Mouse (Mus musculus): ENCODE results near the gene Acvrl1. TPM values are rescaled to one million over a fixed set of nuclear protein-coding genes. Genes with fewer than 3 reads are reported as not detected.
"Not testable (repeated sequence)": the region's sequence is repeated elsewhere in the genome, so short reads cannot be mapped to it uniquely, and the experiment has no call there.

Gene Acvrl1
- polyA plus RNA-seq, 1 experiment from 2014 or later, result 5.0 TPM

DNA sequence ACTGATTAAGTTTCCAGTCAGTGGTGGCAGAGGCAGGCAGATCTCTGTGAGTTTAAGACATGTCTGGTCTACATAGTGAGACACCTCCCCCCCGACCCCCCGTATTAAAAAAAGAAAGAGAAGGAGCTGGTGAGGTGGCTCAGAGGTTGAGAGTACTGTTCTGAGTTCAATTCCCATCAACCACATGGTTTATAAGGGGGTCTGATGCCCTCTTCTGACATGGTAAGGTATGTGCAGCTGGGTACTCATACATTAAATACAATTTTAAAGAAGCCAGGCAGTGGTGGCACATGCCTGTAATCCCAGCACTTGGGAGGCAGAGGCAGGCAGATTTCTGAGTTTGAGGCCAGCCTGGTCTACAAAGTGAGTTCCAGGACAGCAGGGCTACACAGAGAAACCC lies 14.5 kb upstream of the Acvrl1 start:
- H3K4me2 ChIP-seq; H3K36me3 ChIP-seq (ENCODE audit: poor library complexity, severe bottlenecking); H3K4me3 ChIP-seq; ATAC-seq; H3K27me3 ChIP-seq; H3K4me1 ChIP-seq; H3K27ac ChIP-seq; H3K9ac ChIP-seq; H3K9me3 ChIP-seq (replicated peaks): not testable (repeated sequence)
- 91% methylated on average over 2 of the region's 2 CpGs for WGBS

DNA sequence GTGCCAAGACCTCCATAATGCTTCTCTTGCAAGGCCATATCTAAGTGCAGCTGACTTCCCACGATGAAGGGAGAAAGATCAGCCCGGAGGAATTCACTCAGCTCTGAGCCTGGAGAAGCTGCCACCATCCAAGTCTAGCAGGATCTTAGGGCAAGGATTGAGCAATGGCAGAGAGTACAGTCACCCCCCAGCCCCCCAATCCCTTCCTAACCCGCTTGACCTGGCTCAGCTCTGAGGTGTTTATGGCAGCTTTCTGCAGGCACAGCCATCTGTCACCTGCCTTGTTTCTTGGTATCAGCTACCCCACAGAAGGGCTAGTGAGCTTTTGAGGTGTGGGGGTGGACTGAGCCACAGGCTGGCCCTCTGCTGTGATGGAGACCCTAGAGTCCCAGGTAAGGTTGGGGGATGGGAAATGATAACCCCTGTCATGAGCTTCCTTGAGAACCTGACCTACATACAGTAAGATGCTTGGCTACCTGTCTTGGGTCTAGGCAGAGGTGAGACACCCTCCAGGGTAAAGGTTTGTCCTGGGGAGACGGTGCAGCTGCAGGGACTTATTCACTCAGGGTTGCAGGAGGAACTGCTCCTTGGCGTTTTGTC lies 12.7 kb upstream of the Acvrl1 start, which contains the start of gene Ankrd33:
Ankrd33 (plus strand) TSS at position 245 of the 600 bp plus-strand sequence.
- Histone ChIP-seq H3K27me3 (no peaks in the 10 kb centered on the region), H3K27ac (no peak within 1 kb of the TSS), H3K9me3 (replicated peaks) (0 out of 2 replicates have a peak, but pooled peaks cover 4% of the 10 kb centered on the region), H3K4me2 (no peak within 1 kb of the TSS), H3K4me1 (no peaks in the 10 kb centered on the region), H3K9ac (no peak within 1 kb of the TSS), H3K4me3 (no peak within 1 kb of the TSS), H3K36me3 (ENCODE audit: poor library complexity, severe bottlenecking) (no peaks in the 10 kb centered on the region)
- no peak for ATAC-seq
- 84% methylated on average over 5 of the region's 5 CpGs for WGBS

DNA sequence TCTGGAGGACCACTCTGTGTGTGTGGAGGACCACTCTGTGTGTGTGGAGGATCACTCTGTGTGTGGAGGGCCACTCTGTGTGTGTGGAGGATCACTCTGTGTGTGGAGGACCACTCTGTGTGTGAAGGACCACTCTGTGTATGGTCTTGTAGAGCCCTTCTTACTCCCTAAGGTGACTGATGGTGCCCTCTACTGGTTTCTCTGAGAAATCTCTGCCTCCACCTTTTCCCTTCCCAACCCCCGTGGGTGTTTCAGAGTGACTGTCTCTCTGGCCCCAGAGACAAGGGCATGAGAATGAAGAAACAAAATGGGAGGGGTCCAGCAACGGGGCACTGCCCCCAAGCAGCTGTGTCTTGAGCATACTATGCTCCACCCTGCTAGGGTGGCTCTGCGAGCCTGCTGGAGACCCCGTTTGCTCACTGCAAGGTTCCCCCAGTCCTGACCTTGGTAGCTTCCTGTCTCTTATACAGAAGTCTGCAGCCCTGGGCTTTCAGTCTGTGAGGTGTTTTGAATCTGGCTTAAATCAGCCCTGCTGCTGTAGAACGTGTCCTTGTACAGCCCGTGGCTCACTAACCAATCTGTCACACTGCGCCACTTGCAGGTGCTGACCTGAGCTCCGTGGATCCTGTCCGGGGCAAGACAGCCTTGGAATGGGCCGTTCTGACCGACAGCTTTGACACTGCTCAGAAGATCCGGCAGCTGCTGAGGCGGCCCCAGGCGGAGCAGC lies 9.8 kb upstream of the Acvrl1 start:
- no peak overlapping the region for H3K9ac ChIP-seq
- H3K9me3 ChIP-seq (replicated peaks), result 0 out of 2 replicates have a peak, but pooled peaks cover 4% of the 10 kb centered on the region
- WGBS, result 67% methylated on average over 14 of the region's 14 CpGs
- ATAC-seq, result no peak
- H3K4me1 ChIP-seq, result no peaks in the 10 kb centered on the region
- H3K4me2 ChIP-seq, result no peak overlapping the region
- H3K36me3 ChIP-seq (ENCODE audit: poor library complexity, severe bottlenecking), result no peaks in the 10 kb centered on the region
- H3K27ac ChIP-seq, result no peak overlapping the region
- no peaks in the 10 kb centered on the region for H3K27me3 ChIP-seq
- no peak overlapping the region for H3K4me3 ChIP-seq

DNA sequence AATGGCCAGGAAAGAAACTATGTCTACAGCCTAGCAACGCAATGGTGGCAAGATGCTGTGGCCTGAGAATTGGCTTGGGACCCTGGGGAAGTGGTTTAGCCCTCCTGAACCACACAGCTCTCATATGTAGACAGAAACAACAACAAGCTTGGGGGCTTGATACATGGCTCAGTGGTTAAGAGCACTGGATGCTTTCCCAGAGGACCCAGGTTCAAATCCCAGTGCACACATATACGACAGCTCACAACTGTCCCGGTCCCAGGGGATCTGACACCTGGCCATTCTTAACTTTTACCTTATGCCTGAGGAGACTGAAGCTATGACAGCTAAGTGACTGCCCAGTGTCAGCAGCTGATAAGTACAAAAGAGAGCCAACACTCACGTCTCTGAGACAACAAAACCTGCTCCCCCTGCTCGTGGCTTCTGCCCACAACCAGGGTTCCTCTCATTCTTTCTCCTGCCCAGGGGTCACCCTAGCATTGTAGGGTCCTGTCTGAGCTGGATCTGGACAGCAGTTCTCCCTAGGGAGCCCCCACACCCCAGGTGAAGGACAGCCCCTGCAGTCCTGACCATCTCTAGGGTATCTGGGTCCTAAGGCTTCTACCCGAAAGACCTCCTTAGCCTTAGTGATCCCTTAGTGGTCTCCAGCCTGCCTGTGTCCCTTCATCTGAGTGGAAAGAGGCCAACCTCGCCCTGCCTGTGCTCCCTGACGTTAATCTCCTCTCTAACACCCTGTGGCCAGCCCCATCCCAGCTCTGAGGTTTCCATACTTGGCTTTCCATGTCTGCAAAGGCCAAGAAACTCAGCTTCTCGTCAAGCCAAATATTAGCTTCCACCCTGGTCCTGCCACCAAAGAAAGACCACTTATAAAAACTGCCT lies 6.7 kb upstream of the Acvrl1 start:
- Histone ChIP-seq H3K9ac (no peak overlapping the region), H3K4me2 (no peak overlapping the region), H3K36me3 (ENCODE audit: poor library complexity, severe bottlenecking) (no peaks in the 10 kb centered on the region), H3K27me3 (no peaks in the 10 kb centered on the region), H3K4me3 (no peak overlapping the region), H3K4me1 (no peaks in the 10 kb centered on the region), H3K27ac (no peak overlapping the region), H3K9me3 (replicated peaks) (no peaks in the 10 kb centered on the region)
- 71% methylated on average over 9 of the region's 9 CpGs for WGBS
- ATAC-seq, result no peak

DNA sequence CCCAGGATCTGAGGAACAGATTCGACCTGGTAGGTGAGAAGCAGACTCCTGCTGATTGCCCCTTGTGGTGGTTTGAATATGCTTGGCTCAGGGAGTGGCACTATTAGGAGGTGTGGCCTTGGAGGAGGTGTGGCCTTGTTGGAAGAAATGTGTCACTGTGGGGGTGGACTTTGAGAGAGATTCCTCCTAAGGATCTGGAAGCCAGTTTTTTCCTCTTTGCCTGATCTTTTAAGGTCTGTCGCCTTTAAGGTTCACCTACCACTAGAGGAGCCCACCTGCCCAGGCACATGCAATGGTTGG lies 6.1 kb upstream of the Acvrl1 start:
- no peaks in the 10 kb centered on the region for H3K9me3 ChIP-seq (replicated peaks)
- H3K4me1 ChIP-seq, result no peaks in the 10 kb centered on the region
- WGBS, result 33% methylated on average over 2 of the region's 2 CpGs
- no peak overlapping the region for H3K4me3 ChIP-seq
- no peak overlapping the region for H3K27ac ChIP-seq
- no peak for ATAC-seq
- H3K4me2 ChIP-seq, result no peak overlapping the region
- no peak overlapping the region for H3K9ac ChIP-seq
- no peaks in the 10 kb centered on the region for H3K36me3 ChIP-seq (ENCODE audit: poor library complexity, severe bottlenecking)
- peaks cover 5% of the 10 kb centered on the region; the same call in 1 of the 2 replicates for H3K27me3 ChIP-seq

DNA sequence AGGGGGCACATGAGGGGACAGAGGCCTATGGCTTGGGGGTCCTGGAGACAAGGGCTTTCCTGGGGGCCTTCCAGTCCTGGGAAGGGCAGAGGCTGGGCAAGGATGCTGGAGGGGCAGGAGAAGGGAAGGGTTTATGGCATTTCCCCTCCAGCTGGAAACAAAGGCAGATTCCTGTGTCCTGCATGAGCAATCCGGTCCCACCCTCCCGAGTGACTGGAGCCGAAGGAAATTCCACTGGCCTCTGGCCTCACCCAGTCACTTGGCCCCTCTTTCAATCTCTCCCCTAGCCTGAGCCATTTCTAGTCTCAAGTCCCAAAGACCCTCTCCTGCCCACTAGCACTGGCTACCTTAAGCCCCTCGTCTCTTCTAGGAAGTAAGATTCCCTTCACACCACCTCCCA lies 5.1 kb upstream of the Acvrl1 start:
- no peak overlapping the region for H3K9ac ChIP-seq
- no peak overlapping the region for H3K4me3 ChIP-seq
- H3K27me3 ChIP-seq, result peaks cover 15% of the 10 kb centered on the region
- 78% methylated on average over 4 of the region's 4 CpGs for WGBS
- H3K4me1 ChIP-seq, result peaks cover under 1% of the 10 kb centered on the region; the same call in 1 of the 2 replicates
- no peak overlapping the region for H3K4me2 ChIP-seq
- ATAC-seq, result no peak
- no peaks in the 10 kb centered on the region for H3K36me3 ChIP-seq (ENCODE audit: poor library complexity, severe bottlenecking)
- no peaks in the 10 kb centered on the region for H3K9me3 ChIP-seq (replicated peaks)
- H3K27ac ChIP-seq, result no peak overlapping the region

DNA sequence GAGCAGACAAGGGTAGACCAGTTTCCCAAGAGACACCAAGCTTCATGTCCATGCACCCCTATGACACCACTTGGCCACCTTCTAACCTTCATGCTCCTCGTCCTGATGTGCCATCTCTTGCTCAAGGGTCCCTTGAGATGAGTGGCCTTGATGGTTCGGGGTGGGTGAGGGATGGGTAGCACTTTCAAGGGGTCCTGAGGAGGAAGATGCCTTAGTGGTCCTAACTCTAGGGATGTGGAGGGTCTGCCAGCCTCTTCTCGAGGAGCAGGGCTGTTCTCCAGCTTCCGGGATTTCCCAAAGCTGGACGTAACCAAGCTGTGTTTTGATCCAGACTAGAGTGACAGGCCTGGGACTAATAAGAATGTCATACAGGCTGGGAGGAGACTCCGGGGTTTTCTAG lies 2.8 kb upstream of the Acvrl1 start:
- no peak overlapping the region for H3K4me3 ChIP-seq
- WGBS, result 87% methylated on average over 6 of the region's 6 CpGs
- no peaks in the 10 kb centered on the region for H3K36me3 ChIP-seq (ENCODE audit: poor library complexity, severe bottlenecking)
- ATAC-seq, result no peak
- no peak overlapping the region for H3K4me2 ChIP-seq
- no peaks in the 10 kb centered on the region for H3K9me3 ChIP-seq (replicated peaks)
- peaks cover 37% of the 10 kb centered on the region for H3K27me3 ChIP-seq
- no peak overlapping the region for H3K27ac ChIP-seq
- H3K9ac ChIP-seq, result no peak overlapping the region
- H3K4me1 ChIP-seq, result peaks cover 9% of the 10 kb centered on the region

DNA sequence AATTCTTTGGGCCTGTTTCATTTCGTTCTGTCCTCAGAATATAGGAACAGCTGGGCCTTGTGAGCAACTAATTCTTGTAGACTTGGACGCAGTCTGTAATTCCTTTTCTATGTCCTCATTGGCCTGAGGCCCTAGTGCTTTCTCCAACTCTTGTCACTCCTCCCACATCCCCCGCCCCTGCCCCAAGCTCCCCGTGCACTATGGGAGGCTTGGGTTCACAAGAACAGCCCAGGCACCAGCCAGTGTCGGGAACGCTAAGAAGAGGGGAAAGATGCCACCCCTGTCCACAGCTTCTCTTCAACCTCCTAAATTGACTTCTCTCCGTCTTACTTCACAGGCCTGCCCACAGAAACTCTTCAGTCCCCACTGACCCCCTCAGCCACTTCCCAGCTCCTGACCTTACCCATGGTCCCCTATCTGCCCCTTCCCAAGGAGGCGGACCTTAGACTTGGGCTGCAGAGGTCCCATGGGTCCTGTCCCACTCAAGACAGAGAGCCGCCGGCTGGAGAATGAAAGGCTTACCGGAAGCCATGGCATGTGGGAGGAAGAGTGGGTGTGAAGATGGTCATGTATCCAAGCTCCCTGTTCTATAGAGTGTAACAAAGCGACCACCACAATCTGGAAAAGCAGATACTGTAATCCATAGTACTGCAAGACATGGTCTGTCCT lies 1.3 kb upstream of the Acvrl1 start:
- WGBS, result 83% methylated on average over 12 of the region's 12 CpGs
- H3K4me1 ChIP-seq, result peaks cover 18% of the 10 kb centered on the region
- no peak for ATAC-seq
- H3K9ac ChIP-seq, result no peak overlapping the region
- no peak overlapping the region for H3K4me3 ChIP-seq
- peaks cover 49% of the 10 kb centered on the region for H3K27me3 ChIP-seq
- no peaks in the 10 kb centered on the region for H3K9me3 ChIP-seq (replicated peaks)
- no peak overlapping the region for H3K4me2 ChIP-seq
- no peaks in the 10 kb centered on the region for H3K36me3 ChIP-seq (ENCODE audit: poor library complexity, severe bottlenecking)
- no peak overlapping the region for H3K27ac ChIP-seq

DNA sequence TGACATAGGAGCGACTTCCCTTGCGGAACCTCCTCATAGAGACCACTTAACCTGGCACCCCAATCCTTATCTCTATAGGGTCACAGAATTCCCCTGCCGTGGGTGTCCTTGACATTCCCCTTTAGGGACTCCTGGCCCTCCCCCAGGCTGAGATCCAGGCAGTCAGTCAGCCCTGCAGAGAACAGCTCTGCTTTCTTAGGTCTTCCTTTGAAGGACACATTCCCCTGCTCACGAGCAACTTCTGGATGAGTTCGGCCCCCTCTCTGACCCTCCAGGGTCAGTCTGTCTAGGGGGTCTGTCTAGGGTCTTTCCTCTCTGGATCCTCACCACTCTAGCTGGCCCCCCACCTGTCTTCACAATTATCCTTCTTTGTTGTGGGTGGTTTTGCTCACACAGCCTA lies 1.1 kb downstream of the Acvrl1 start:
- Histone ChIP-seq H3K4me1 (peaks cover 20% of the 10 kb centered on the region), H3K4me2 (no peak overlapping the region), H3K4me3 (no peak overlapping the region), H3K27me3 (peaks cover 52% of the 10 kb centered on the region), H3K9me3 (replicated peaks) (no peaks in the 10 kb centered on the region), H3K27ac (no peak overlapping the region), H3K36me3 (ENCODE audit: poor library complexity, severe bottlenecking) (no peaks in the 10 kb centered on the region), H3K9ac (no peak overlapping the region)
- no peak for ATAC-seq
- 37% methylated on average over 5 of the region's 5 CpGs for WGBS

DNA sequence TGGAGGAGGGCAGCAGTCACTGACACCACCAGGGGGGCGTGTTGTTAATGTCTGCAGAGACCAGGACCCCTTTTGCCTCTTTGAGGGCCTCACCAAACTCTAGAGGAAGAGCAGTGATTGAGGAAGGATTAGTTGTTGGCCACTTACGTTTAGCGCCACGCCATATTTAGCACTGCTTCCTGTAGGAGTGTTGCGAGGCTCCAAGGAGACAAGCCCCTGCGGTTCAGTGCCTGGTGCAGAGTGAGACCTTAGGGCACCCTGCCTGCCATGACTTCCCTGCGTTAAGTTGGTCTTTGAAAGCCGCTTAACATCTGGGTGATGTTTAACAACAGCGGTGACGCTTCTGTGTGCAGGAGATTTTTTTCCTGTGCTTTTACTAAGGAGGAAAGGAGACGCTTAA lies 3.2 kb downstream of the Acvrl1 start:
- Histone ChIP-seq H3K27ac (no peak overlapping the region), H3K4me2 (no peak overlapping the region), H3K4me1 (peaks cover 20% of the 10 kb centered on the region), H3K27me3 (peaks cover 52% of the 10 kb centered on the region), H3K4me3 (no peak overlapping the region), H3K9me3 (replicated peaks) (no peaks in the 10 kb centered on the region), H3K36me3 (ENCODE audit: poor library complexity, severe bottlenecking) (no peaks in the 10 kb centered on the region), H3K9ac (no peak overlapping the region)
- 51% methylated on average over 11 of the region's 11 CpGs for WGBS
- ATAC-seq, result no peak

DNA sequence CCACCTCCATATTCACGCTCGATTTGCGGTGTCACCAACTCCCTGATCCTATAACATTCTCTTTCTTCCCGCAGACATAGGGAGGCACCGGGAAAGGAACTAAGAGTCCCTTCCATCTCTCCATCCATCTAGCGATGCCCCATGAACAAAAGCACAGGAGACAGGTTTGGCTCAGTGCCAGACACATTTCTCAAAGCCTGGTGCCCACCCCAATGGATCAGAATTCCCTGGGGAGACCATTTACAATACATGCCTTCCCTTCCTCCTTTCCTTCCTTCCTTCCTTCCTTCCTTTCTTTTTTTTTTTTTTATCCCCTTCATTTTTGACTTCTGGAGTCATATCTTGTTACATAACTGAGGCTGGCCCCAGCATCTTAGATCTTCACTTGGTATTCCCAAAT lies 3.7 kb downstream of the Acvrl1 start:
- peaks cover 20% of the 10 kb centered on the region for H3K4me1 ChIP-seq
- peaks cover 49% of the 10 kb centered on the region for H3K27me3 ChIP-seq
- 59% methylated on average over 6 of the region's 6 CpGs for WGBS
- H3K36me3 ChIP-seq (ENCODE audit: poor library complexity, severe bottlenecking), result no peaks in the 10 kb centered on the region
- ATAC-seq, result no peak
- H3K9ac ChIP-seq, result no peak overlapping the region
- no peaks in the 10 kb centered on the region for H3K9me3 ChIP-seq (replicated peaks)
- H3K4me3 ChIP-seq, result no peak overlapping the region
- H3K4me2 ChIP-seq, result no peak overlapping the region
- no peak overlapping the region for H3K27ac ChIP-seq

DNA sequence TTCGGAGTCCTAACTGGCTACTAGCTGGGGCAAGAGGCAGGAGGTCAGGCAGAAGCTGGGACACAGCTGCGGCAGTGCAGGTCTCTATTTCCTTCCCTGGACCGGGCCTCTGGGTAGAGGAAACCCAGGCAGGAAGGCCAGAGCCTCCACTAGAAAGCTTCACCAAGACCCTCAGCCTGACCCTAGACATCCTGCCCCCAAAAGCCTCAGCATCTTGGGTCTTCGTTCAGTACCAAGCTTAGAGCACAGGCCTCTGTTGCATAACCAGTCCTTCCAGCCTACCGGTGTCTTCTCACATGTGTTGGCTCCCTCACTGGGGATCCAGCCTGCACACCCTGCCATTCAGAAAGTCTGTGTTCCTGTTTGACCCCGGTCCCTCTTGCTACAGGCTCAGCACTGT lies 4.4 kb downstream of the Acvrl1 start:
- peaks cover 42% of the 10 kb centered on the region for H3K27me3 ChIP-seq

More for the DNA sequence above, 4.4 kb downstream of the Acvrl1 start:
- H3K4me2 ChIP-seq, result no peak overlapping the region
- no peaks in the 10 kb centered on the region for H3K9me3 ChIP-seq (replicated peaks)
- WGBS, result 83% methylated on average over 6 of the region's 6 CpGs
- no peak for ATAC-seq
- H3K36me3 ChIP-seq (ENCODE audit: poor library complexity, severe bottlenecking), result no peaks in the 10 kb centered on the region
- H3K27ac ChIP-seq, result no peak overlapping the region
- H3K9ac ChIP-seq, result no peak overlapping the region
- no peak overlapping the region for H3K4me3 ChIP-seq
- H3K4me1 ChIP-seq, result peaks cover 20% of the 10 kb centered on the region
